Mouse (Mus musculus) kidney, adult 2 months (tissue): ENCODE results near the gene Ccdc82. TPM values are rescaled to one million over a fixed set of nuclear protein-coding genes. Genes with fewer than 3 reads are reported as not detected.

Experiments
- DNase-seq: peaks from one replicate; pipeline ENCODE4 v3.0.0; 2021
- H3K27ac ChIP-seq: fragments of 200-500 bp; 2 replicates; pipeline ENCODE4 v1.5.1; 2012; ENCODE audit warnings: low read depth, low read length, control low read depth, inconsistent platforms; ENCODE audit not compliant: insufficient read depth
- H3K27me3 ChIP-seq: fragments of 200-500 bp; replicated peaks from 2 replicates; pipeline ENCODE4 v1.6.1; 2012; ENCODE audit warnings: mild to moderate bottlenecking, moderate library complexity, low read length, inconsistent platforms; ENCODE audit not compliant: control insufficient read depth, insufficient read depth
- H3K36me3 ChIP-seq: fragments of 200-500 bp; 2 replicates; pipeline ENCODE4 v1.6.1; 2012; ENCODE audit warnings: mild to moderate bottlenecking, moderate library complexity, low read length, inconsistent platforms; ENCODE audit not compliant: control insufficient read depth, insufficient read depth
- H3K4me1 ChIP-seq: fragments of 200-500 bp; 2 replicates; pipeline ENCODE4 v1.6.1; 2011; ENCODE audit warnings: low read length; ENCODE audit not compliant: control insufficient read depth, insufficient read depth
- H3K4me3 ChIP-seq: fragments of 200-500 bp; 2 replicates; pipeline ENCODE4 v1.5.1; 2011; ENCODE audit warnings: mild to moderate bottlenecking, low read depth, low read length, control low read depth; ENCODE audit not compliant: insufficient read depth
- CTCF ChIP-seq: fragments of 200-500 bp; conservative IDR thresholded peaks from 2 replicates; pipeline ENCODE4 v1.5.1; 2011; ENCODE audit warnings: low read depth, mild to moderate bottlenecking, control low read depth, low read length, moderate library complexity, mixed read lengths; ENCODE audit not compliant: insufficient read depth, insufficient read length
- POLR2A ChIP-seq: fragments of 200-500 bp; IDR thresholded peaks from one replicate; pipeline ENCODE4 v1.6.1; 2011; ENCODE audit warnings: low read depth, low read length, control low read depth
- WGBS: fragments of 180-500 bp; shearing (Covaris S2); methylation state at CpG from one replicate; pipeline ENCODE4 v1.1.7; 2018; 5-methylcytosine and 5-hydroxymethylcytosine counted together
- polyA plus RNA-seq: library from polyadenylated mRNA; depleted of rRNA; stranded (reverse); fragments of >200 nt; gene quantifications from 2 replicates; pipeline ENCODE4 v1.2.3, GENCODE M21; 2012

The Ccdc82 gene
- polyA plus RNA-seq, 1 experiment = 6.7 TPM

DNA sequence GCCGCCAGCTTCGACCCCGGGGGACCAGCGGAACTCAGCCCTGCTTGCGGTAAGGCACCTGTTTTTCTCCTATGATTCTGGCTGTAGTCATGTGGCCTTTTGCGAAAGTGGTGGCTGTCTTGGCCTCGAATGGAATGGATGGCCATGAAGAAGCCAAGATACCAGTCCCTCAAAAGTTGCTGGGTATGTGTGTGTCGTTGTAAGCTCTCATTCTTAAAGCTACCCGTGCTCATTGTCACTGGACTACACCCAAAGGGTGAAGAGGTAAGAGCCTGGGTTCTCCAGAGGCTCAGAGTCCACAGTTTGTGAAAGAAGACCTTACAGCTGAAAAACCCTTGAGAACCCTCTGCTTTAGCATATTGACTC lies 51.7 kb downstream of the Ccdc82 start:
- DNase-seq = no peak
- Histone ChIP-seq H3K4me1 (peaks cover 16% of the 10 kb centered on the region), H3K27ac (peak overlapping the region; percentile 7; the same call in 1 of the 2 replicates)

DNA sequence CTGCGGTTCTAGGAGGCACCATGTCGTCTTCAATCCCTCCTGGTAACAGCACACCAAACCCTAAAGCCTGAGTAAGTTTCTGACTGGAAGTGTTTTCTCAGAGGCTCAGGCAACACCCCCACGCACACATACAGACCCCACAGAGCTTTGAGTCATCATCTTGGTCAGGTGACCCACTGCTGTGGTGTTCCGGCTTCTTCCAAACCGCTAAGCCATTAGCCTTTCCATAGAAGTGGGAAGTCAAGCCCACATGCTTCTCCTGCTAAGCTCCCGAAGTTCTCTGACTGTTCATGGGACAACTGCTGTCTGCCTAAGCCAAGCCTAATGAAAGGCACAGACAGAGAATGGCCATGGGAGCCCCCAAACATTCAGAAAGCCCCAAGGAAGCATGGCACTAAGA lies 52.4 kb downstream of the Ccdc82 start:
- peak overlapping the region; percentile 32; the same call in 1 of the 2 replicates for H3K27ac ChIP-seq
- DNase-seq = no peak
- TF ChIP-seq POLR2A (no peak), CTCF (no peak)
- H3K36me3 ChIP-seq = no peaks in the 10 kb centered on the region
- H3K27me3 ChIP-seq = no peaks in the 10 kb centered on the region
- peaks cover 21% of the 10 kb centered on the region for H3K4me1 ChIP-seq
- 68% methylated on average over 6 of the region's 6 CpGs for WGBS
- H3K4me3 ChIP-seq = peak overlapping the region; percentile 5; the same call in 1 of the 2 replicates

More for the DNA sequence above, 51.7 kb downstream of the Ccdc82 start:
- Histone ChIP-seq H3K36me3 (no peaks in the 10 kb centered on the region), H3K4me3 (peak overlapping the region; percentile 87), H3K27me3 (no peaks in the 10 kb centered on the region)
- TF ChIP-seq CTCF (no peak), POLR2A (no peak)
- 28% methylated on average over 9 of the region's 9 CpGs for WGBS

DNA sequence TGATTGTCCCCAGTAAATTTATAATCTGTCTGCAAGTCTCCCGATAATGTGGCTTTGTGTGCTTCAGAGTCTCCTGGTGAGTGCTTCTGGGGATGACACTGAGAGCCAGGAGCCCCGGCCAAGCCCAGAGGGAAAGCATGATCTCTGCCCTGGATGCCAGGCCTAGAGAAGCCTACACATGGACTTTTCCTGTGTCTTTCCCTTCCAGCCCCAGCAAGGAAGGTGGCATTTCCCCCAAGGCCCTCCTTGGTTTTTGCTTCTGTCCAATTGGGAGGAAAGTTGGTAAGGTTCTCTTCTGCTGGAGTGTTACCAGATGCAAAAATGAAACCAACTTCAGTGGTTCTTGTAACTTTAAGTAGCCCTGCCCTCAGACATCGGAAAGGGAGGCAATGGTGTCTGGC lies 53.3 kb downstream of the Ccdc82 start:
- 39% methylated on average over 3 of the region's 3 CpGs for WGBS
- H3K4me3 ChIP-seq = peak overlapping the region; percentile 32
- H3K4me1 ChIP-seq = peaks cover 21% of the 10 kb centered on the region
- H3K27ac ChIP-seq = peak overlapping the region; percentile 79
- peak; percentile 44 for DNase-seq
- H3K27me3 ChIP-seq = no peaks in the 10 kb centered on the region
- TF ChIP-seq POLR2A = no peak
- no peak for TF ChIP-seq CTCF
- no peaks in the 10 kb centered on the region for H3K36me3 ChIP-seq

GRCm38 (mm10) chr9:13300891-13301782 lies 54.4 kb downstream of the Ccdc82 start:
- no peak for DNase-seq
- H3K27ac ChIP-seq = no peak overlapping the region
- H3K36me3 ChIP-seq = no peaks in the 10 kb centered on the region
- H3K4me1 ChIP-seq = peaks cover 20% of the 10 kb centered on the region
- no peak overlapping the region for H3K4me3 ChIP-seq
- no peaks in the 10 kb centered on the region for H3K27me3 ChIP-seq
- TF ChIP-seq POLR2A (no peak), CTCF (no peak)
- 80% methylated on average over 9 of the region's 9 CpGs for WGBS

DNA sequence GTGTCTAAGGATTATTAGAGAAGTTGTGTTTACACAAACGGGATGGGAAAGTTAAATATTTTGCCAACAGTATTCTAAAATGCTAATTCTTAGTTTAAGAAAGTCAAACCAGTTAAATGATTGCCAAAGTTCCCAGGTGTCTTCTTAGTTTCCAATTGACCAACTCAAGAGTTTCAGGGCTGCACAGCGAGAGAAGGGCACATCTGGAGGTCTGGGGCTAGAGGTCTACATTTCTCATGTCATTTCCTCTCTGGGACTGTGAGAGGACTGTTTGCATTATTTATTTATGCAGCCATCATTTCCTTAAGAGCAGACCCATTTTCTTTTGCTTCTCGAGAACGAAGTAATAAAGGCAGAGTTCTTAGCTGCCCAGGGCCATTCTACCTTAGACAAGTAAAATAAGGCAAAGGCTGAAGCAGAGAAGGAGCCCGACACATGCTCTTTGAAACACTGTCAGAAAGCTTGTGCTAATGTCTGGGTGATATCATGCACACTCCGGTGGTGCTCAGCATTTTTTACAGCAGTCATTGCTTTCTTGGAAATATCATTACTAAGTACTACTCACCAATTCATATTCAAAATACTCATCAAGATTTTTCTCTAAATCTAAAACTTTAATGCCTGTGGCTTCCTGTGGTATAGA lies 55.5 kb downstream of the Ccdc82 start:
- Histone ChIP-seq H3K27ac (no peak overlapping the region), H3K4me3 (no peak overlapping the region), H3K27me3 (no peaks in the 10 kb centered on the region), H3K4me1 (peaks cover 18% of the 10 kb centered on the region), H3K36me3 (no peaks in the 10 kb centered on the region)
- peak; percentile 43 for DNase-seq
- TF ChIP-seq POLR2A (no peak), CTCF (no peak)
- 43% methylated on average over 6 of the region's 6 CpGs for WGBS

GRCm38 (mm10) chr9:13303099-13303771 lies 56.5 kb downstream of the Ccdc82 start:
- peaks cover 18% of the 10 kb centered on the region for H3K4me1 ChIP-seq
- WGBS = 76% methylated on average over 5 of the region's 5 CpGs
- no peak overlapping the region for H3K4me3 ChIP-seq
- no peak for TF ChIP-seq POLR2A
- no peak overlapping the region for H3K27ac ChIP-seq
- no peak for DNase-seq
- no peaks in the 10 kb centered on the region for H3K27me3 ChIP-seq
- no peaks in the 10 kb centered on the region for H3K36me3 ChIP-seq

- Histone ChIP-seq H3K36me3 (no peaks in the 10 kb centered on the region), H3K4me1 (peaks cover 14% of the 10 kb centered on the region), H3K4me3 (0 out of 2 replicates have a peak overlapping the region, but pooled peaks have one; percentile 23), H3K27me3 (no peaks in the 10 kb centered on the region), H3K27ac (peak overlapping the region; percentile 58; the same call in 1 of the 2 replicates)
- 38% methylated on average over 6 of the region's 6 CpGs for WGBS
- TF ChIP-seq POLR2A (no peak), CTCF (no peak)
- DNase-seq = peak; percentile 65
Observed at GRCm38 (mm10) chr9:13303976-13304375, 57.2 kb downstream of the Ccdc82 start.
